Mouse (Mus musculus): ENCODE data around the gene Ttc17.

Gene Ttc17

DNA sequence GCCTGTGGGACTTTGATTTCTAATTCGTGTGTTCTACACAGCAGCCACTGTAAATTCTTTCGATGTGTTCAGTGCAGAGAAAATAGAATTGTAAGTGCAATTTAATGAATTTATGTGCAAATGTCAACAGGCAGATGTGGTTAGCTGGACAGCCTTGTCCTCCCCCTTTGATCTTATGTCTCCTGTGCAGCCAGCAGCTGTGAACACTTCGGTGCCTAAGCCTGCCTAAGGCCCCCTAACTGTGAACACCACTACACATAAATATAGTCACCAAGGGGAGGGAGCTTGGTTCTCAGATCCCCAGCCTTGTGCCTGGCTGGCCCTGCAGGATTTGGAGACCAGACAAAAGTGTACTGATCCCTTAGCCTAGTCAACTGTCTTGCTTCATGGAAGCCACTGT, 109.0 kb downstream of the Ttc17 start:
- DNase-seq (ENCODE audit: low spot score in 2 of 2) = no peak

DNA sequence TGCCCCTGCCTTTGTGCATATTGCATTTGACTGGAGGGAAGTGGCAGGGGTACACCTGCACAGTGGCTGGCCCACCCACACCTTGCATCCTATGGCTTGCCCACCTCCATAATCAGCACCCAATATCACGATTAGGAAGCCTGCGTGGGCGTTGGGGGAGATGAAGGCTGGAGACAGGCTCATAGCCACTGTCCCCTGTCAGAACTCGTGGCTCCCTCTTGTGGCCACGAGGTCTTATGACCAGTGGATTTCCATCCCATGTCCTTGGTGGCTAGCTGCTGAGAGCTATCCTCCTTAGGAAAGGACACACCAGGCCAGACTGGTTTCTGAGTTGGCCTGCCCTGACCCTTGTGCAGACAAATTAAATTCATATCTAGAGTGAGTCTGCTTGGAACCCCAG, 116.0 kb downstream of the Ttc17 start:
- peak; percentile 58 to 74 for DNase-seq (ENCODE audit: low spot score in 2 of 2)

DNA sequence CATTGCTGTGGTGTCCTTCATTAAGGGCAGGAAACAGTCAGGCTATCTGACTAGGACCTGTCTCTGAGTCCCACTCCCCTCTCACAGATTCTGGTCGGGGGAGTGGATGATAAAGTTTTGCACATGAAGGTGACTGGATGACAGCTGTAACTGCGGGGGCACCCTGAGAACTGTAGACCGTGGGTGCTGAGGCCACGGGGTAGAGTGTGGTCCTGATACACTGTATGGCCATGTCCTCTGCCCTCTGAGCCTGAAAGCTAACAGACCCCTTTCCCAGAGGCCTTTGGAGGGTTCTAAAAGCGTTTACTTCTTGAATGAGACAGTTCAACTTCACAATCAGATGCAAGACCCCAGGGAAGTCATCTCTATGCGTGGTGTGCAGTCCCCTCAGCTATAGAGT, 116.8 kb downstream of the Ttc17 start:
- no peak for DNase-seq (ENCODE audit: low spot score in 2 of 2)

DNA sequence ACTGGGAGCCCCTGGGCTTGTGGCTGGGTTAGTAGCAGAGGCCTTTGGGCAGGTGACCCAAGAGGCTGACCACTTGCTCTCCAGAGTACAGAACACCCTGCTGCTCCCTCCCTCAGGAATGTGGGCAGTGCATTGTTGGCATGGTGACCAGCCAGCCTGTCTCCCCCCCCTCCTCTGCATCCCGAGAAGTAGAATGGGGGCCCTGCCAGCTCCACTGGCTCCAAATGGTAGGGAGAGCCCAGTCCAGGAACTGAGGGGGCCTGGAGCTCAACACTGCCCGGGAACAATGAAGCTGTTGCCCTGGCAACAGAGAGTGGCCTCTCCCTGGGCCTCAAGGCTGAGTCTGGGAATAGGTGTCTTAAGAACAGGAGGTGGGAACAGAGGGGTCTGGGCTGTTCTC, 117.3 kb downstream of the Ttc17 start:
- peak in 1 of 2 experiments; percentile 41 for DNase-seq (ENCODE audit: low spot score in 2 of 2)

DNA sequence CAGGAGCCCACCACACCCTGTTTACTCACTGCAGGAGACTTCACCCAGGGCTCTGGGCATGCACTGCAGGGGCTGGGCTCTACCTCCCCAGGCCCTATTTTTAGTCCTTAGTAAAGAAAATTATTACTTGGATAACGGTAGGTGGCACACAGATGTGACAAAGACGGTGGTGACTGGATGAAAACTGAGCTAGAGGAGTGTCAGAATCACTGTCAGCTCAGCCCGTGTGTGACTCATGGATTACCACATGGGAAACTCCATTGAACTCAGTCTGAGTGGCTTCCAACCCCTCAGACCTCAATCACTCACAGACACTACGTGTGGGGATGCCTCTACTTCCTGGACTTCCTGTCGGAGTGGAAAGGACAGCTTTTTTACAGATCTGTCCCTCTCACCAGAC, 118.4 kb downstream of the Ttc17 start:
- no peak for DNase-seq (ENCODE audit: low spot score in 2 of 2)

DNA sequence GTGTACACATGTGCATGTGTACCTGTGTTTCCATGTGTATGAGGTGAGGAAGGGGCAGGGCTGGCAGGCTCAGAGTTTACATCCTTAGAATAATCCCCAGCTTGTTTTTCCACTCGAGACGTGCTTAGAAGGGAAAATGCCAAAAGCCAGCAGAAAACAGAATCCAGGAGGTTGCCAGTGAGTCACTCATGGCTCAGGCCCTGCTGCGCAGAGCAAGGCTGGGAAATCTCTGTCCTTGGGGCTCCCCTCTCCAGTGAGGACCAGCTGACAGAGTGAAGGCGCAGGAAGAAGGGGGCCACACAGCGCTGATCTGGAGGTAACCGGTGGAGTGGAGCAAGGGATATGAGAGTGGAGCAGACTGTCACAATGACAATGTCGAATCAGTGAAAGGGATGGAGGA, 119.1 kb downstream of the Ttc17 start:
- no peak for DNase-seq (ENCODE audit: low spot score in 2 of 2)

DNA sequence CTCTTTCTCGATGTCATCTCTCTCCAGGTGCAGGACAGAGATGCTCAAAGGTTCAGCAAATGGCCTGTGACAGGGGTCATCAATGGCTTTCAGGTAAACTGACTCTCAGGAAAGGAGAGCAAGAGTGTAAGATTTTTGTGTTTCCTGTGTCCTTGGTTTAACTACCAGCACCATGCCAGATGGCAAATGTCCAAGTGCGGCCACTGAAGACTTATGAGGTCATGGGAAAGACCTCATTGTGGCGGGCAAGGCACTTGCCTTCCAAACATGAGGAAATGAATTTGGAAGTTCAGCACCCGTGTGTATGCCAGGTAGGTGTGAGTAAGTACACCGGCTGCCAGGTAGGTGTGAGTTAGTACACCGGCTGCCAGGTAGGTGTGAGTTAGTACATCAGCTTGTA, 123.0 kb downstream of the Ttc17 start:
- no peak for DNase-seq (ENCODE audit: low spot score in 2 of 2)

DNA sequence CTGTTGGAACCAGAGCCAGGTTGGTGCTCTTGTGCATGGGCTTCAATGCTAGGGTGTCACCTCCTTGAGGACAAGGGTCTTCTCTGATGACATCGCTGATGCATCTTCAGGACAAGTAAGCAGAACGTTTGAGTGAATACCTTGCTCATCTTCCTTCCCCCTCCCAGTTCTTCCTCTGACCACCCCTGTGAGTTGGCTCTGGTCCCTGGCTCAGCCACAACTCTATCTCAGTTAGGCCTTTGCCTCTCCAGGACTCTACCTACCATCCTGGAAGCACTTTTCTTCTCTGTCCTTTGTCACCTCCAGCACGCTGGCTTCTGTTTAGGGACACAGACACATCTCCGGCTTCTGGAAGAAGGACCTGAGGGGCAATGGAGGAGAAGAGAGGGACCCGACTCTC, 126.9 kb downstream of the Ttc17 start:
- no peak for DNase-seq (ENCODE audit: low spot score in 2 of 2)

DNA sequence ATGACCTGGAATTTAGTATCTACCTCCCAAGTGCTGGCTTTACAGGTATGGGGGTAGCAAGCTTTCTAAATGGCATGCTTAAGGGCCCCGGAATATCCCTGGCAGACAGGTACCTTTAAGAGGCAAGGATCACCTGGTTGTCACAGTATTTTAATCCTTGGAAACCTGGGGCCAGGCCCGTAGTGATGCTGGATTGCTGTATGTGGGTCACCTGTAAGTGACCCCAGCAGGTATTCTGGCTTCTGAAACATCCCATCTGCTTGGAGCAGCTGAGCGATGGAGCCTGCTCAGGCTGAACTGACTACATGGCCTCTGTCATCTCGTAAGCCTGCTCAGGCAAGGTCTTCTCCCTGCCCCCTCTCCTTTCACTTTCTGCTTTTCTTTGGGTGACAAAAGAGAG, 130.4 kb downstream of the Ttc17 start:
- no peak for DNase-seq (ENCODE audit: low spot score in 2 of 2)

DNA sequence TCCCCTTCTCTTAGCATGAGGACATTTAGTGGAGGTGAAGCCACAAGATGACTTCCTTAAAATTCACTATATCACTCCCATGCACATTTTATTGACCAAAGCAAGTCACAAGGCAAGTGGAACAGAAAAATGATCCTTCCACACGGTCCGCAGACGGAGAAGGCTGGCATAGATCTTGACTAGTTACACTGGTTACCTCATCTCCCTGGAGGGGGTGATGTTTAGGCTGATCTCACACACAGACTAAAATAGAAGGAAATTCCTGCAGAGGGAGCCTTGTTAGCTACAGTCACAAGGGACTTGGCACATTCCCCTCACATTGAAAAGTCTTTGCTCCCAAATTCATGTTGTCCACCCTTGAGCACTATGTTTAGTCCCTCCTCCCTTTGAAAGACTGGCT, 130.8 kb downstream of the Ttc17 start:
- DNase-seq (ENCODE audit: low spot score in 2 of 2) = no peak

DNA sequence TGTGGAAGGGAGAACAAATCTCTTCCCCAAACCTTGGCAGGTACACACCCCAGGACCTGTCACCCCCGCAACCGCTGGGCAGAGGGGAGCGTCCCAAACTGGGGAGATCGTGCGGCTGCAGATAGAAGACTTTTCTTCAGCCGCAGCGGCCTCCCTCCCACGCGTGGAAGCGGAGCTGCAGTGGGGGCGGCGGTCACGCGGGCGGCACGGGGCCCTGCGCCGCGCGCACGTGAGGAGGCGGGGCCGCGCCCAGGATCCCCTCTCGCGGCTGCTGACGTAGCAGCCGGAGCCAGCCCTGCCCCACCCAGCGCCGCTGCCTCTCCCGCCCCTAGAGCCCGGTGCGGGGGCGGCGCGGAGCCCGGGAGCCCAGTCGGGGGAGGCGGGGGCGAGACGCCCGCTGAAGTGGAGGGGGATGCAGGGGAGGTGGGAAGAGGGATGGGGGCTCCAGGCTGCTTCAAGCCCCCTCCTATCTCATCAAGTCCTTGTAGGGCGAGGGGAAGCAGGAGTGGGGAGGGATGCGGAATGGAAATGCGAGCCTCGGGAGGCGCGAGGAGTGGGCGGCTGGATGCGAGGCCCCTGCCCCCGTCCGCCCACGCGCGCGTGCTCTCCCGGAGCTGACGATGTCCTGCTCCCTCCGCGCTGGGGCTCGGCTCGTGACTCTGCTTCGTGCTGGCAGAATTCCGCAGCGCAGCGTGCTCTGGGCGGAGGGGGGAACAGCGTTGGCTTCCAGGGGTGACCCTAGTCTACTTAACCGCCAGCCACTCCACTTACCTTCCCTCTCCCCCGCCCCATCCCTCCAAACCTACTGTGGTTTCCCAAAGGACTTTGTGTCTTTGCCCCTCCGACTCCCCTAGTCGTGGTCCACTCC, 133.1 kb downstream of the Ttc17 start:
- peak; percentile 64 to 78 for DNase-seq (ENCODE audit: low spot score in 2 of 2)

DNA sequence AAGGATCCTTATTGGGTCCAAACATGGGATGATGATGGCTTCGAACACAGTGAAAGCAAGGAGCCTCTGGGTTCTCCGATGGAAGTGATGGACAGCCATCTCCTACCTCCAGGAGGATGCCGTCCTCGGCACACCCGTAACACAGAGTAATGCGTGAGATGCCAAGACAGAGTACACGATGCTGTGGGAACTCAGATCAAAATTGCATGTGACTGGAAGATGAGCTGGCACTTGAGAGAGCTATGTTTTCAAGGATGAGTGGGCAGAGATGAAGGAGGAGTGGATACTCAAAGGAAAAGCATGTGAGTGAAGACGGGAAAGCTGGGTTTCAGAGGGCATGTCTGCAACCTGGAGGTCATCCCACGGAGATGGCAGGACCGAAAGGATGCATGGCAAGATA, 135.3 kb downstream of the Ttc17 start:
- no peak for DNase-seq (ENCODE audit: low spot score in 2 of 2)

DNA sequence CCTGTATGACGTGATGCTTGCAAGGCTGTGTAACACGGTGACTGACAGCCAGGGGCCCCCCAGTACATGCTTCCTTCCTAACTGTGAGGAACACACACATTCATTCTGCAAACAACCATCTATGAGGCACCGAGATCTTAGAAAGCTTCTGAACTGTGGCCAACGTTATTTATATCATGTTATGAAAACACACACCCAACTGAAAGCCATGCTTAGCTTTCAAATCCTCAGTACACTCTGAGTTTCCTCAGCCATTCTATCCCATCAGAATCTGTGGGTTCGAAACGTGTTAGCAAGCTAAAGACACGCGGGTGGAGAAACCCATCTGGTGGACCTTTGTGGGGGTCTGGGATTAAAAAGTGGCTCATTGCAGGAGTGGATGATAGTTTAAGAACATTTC, 137.7 kb downstream of the Ttc17 start:
- DNase-seq (ENCODE audit: low spot score in 2 of 2) = no peak

DNA sequence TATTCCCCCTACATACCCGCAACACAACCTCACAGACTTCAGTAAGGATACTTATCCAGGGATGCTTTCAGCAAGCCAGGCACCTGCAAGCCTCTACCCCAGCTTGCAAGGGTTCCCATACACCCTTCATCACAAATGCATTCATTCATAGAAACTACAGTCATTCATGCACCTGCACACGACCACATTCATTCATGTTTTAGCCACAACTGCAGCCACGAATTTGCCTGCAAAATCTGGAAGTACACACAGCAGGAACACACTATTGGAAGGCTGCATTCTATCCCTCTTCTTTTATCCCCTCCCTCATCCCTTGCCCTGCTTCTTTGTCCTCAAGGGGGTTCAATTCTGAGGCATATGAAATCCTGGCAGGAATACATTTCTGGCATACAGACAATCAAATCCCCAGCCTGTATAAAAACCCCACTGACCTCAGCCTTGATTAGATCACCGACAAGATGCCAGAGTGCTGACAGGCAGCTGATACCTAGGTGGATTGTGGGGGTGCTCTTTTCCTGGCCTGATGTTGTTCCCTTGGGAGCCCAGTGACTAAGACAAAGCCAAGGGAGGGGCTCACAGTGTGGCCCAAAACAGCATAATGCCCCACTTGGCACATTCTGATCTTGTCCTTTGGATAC, 139.2 kb downstream of the Ttc17 start:
- no peak for DNase-seq (ENCODE audit: low spot score in 2 of 2)

DNA sequence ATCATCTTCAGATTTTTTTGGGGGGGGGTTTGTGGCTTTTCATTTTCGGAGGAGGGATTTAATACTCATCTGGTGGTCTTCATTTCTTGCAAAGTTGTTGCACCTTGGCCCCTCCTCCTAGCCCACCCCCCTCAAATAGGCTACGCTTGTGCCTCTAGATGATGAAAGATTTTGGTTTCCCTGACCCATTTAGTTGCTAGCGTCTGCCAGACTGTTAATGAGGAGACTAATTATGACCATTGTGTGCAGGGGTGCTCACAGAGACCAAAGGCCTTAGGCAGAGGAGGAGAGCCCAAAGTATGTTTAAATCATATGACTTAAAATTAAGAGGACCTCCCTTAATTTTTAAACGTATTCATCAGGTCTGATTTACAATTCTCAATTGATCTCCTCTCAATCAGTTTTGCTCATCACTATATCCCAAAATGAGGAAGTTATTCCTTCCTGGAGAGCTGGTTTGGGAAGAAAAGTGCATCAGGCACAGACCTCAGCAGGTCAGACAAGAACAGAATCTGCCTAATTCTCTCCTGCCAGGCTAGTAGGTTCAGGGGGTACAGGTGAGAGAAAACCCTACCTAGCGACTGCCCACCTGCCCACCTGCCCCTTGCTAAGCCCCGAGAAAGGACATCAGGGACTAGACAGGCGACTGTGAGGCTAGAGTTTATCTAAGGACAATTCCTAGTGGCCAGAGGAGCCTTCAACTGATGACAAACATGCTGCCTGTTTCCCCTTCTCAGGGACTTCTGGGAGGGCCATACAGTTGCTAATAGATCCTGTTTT, 139.9 kb downstream of the Ttc17 start:
- no peak for DNase-seq (ENCODE audit: low spot score in 2 of 2)

DNA sequence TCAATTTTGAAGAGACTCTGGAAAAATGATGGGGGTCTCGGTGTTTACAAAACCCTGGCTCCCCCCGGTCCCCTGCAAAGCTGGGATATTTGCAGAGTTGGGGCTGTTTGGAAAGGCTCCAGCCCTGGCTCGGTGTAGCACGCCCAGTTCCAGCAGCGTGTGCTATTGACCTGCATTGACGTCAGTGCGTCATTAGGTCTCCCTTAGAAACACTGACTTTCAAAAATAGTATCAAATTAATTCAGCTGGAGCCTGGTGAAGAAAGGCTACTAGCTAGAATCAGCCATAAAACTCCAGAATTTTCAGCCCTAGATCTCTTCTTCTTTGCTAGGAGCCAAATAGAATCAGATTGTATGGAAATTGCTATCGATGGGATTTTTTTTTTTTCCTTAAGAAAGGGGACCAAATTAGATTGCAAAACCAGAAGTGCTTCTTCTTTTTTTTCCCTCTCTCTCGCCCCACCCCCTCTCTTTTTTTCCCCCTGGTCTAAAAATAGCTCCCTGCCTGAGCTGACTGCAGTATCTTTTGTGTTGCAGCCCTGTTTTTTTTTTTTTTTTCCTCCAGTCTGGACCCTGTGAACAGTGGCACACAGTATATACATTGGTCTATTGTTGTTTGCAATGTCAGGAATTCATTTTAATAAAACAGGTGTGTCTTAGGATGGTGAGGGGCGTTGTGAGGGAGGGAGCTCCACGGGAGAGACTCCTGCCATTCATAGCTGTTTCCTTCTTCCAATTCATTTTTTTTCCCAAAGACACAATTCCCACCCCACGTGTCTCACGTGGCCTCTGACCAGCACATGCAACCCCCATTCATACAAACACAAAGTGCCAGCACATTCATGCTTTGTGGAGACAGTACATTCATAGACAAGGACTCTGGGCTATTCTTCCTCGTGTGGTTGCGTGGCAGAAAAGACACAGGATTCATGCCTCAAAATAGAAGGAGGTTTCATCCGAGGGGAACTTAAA, 141.0 kb downstream of the Ttc17 start:
- DNase-seq (ENCODE audit: low spot score in 2 of 2) = no peak

DNA sequence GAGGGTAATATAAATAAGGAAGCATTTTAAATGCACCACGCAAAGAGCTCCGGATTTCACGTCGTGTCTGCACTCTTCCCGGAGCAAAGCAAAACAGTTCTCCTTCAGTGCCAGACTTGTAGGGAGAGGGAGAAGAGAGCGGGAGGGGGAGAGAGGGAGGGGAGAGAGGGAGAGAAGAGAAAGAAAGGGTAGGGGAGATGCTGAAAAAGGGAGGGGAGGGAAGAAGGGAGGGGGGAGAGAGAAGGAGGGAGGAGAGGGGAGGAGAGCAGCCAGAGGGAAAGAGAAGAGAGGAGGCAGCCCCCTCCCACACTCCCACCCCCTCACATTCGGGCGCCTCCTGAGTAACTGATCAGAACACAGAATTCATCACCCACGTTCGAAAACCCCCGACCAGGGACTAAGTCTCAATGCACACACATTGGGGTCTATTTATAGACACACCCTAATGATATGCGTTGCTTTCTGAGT, 141.8 kb downstream of the Ttc17 start:
- DNase-seq (ENCODE audit: low spot score in 2 of 2) = no peak

DNA sequence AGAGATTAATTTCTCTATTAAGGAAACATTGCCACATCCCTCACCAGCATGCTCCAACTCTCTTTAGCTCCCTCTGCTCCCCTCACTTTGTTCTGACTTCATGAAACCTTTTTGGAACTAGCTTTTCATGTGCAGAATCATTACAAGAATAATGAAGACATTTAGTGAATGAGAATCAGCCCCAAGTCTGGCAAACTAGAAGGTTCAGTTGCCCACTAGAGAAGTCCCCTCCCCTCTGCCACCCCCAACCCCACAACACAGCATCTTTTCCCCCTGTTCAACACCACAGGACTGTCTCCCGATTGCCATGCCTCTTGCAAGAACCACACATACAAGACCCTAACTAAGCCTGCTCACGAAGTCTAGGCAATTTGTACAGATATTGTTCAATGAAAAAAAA, 142.5 kb downstream of the Ttc17 start:
- no peak for DNase-seq (ENCODE audit: low spot score in 2 of 2)

DNA sequence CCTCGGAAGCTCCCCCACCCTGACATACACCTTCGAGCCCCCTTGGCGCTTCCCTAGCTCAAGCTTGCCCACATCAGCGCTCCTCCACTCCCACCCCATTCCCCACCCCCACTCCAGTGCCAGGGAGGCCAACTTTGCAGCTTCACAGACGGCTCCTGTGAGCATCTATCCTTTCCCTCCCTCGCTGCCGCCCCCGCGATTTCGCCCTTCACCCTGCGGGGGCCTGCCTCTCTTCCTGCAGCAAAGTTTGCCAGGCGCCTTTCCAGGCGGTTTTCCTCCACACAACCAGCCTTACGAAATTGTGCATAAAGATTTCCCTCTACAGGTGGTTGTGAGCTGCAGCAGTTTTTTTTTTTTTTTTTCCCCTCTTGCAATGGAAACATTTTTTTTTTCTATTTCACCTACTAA, 143.0 kb downstream of the Ttc17 start:
- DNase-seq (ENCODE audit: low spot score in 2 of 2) = no peak

DNA sequence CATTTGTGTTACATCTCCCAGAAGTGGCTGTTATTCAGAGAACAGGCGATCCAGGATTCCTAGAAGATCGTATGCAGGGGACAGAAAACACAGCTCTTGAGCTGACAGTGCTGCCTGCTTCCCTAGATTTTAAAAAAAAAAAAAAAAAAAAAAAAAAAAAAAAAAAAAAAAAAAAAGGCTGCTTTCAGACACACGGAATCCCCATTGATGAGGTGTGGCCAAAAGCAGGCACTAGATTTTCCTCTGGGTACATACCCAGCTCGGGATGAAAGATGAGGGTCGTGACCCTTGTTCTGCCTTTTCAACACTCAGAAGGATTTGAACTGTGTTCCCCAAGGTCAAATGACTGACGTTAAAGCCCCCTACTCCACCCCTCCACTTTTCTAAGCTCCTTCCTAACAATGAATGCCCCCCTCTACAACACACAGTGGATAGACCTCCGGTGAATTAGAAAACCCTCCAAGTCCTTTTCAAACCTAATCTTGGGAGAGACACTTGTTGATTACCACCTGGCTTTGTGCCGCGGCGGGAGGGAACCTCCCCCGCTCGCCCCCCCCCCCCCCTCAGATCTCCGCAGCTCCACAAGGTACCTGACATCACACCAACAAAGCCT, 143.5 kb downstream of the Ttc17 start:
- no peak for DNase-seq (ENCODE audit: low spot score in 2 of 2)

DNA sequence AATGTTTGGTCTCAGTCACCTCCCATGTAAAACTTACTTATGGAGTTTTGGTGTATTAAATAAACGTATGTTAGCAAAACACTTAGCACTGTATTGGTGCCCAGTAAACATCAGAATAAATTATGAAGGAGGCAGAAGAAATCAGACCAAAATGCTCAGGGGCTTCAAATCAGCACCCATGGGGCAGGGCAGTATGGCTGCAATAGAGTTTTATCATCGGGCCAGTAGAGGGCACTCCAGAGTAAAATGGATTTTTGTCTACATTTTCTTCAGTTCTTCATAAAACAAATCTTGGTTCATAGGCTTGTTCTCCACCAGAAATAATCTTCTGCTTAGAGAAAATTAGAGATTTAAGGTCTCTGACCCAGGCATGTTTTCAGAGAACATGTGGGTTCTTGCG, 152.4 kb downstream of the Ttc17 start:
- DNase-seq (ENCODE audit: low spot score in 2 of 2) = no peak
